Mouse (Mus musculus): Measurements from ENCODE around the gene Plekhj1. TPM values are rescaled to one million over a fixed set of nuclear protein-coding genes. Genes with fewer than 3 reads are reported as not detected.
"Not testable (repeated sequence)": the region's sequence is repeated elsewhere in the genome, so short reads cannot be mapped to it uniquely, and the experiment has no call there.

Plekhj1 gene
- total RNA-seq, 2 experiments from 2014 or later, result 24.3 to 25.8 TPM

DNA sequence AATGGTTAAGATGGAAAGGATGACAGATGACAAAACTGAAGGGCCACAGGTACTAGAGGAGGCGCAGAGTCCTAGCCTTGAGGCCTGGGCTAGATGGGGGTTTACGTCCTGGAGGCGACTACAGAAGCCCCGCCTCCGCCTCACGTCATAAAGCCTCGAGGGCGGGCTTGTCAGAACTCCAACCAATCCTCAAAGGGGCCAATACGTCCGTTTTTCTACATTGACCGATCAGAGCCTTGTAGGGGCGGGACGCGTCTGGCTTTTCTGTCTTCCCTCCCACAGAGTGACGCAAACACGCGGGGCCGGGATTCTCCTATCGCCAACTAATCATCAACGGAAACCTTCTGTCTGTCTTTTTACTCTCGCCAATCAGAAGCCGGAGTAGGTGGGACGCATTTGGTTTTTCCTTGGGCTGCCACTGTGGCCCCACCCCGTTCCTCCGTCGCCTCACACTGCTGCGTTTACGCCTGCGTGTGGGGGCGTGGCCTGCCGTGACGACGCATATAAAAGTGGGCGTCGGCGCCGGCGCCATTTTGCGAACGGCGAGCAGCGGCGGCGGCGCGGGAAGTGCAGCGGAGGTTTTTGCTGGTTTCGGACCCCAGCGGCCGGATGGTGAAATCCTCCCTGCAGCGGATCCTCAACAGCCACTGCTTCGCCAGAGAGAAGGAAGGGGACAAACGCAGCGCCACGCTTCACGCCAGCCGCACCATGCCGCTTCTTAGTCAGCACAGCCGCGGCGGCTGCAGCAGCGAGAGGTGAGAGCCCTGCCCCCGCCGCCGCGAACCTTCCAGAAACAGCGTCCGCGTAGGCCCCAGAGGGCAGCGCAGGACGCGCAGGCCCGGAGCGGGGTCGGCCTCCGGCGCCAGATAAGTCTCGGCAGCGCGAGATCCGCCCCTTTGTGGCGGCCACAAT lies 28.0 kb upstream of the Plekhj1 start, which contains the start of gene Oaz1:
Oaz1 (plus strand) TSS at position 506 of the 912 bp plus-strand sequence.
- peak; percentile 100 for DNase-seq (ENCODE audit: low spot score)

DNA sequence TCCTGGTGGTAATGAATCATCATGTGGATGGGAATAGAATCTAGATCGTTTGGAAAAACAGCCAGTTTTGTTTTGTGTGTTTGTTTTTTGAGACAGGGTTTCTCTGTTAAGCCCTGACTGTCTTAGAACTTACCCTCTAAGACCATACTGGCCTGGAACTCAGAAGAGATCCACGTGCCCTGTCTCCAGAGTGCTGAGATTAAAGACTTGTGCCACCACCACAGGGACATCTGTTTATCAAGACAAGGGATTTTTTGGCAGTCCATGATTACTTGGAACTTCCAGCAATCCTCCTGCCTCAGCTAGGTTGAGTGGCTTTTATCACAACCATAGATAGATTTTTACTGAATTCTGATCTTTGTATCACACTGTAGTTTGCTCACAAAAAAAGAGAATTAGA lies 26.4 kb upstream of the Plekhj1 start:
- DNase-seq (ENCODE audit: low spot score), result no peak

DNA sequence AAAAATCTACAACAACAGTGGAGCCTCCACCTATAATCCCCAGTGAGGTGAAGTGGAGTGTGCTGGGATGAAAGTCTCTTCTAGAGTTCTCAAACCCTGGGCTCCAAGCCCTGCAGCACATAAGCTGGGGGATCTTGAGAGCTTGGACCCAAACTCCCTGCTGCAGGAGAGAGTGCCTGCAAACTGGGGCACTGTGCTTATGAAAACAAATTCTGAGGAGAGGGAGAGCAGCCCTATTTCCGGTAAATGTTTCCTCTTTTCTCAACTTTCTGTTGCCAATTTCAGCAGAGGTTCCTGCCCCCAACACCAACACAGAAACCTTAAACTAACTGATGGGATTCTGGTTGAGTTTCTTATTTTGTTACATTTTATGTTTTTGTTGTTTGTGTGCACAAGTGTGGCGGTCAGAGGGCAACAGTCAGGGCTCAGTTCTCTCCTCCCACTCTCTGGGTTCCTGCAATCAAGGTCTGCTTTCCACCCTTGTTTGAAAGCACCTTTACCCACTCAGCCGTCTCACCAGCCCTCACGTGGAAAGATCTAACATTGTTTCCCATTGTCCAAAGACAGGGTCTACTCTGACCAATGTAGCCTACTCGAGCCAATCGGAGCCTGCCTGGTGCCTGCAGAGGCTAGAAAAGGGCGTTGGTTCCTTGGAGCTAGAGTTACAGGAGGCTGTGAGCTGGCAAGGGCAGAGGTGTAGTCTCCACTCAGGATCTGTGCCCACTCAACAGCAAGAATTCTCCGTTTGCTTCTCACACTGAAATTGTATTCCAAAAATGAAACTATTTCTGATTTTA lies 25.6 kb upstream of the Plekhj1 start:
- no peak for DNase-seq (ENCODE audit: low spot score)

DNA sequence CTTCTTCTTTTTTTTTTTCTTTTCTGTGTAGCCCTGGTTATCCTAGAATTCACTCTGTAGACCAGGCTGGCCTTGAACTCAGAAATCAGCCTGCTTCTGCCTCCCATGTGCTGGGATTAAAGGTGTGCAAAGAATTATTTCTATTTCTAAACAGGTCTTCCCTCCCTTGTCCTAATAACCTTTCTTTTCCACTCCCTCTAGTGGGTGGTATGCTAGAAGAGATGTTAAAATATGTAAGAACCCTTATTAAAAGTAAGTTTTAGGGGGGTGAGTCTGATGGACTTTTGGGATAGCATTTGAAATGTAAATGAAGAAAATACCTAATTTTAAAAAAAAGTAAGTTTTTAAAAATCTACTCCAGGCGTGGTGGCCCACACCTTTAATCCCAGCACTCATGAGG lies 24.9 kb upstream of the Plekhj1 start:
- no peak for DNase-seq (ENCODE audit: low spot score)

DNA sequence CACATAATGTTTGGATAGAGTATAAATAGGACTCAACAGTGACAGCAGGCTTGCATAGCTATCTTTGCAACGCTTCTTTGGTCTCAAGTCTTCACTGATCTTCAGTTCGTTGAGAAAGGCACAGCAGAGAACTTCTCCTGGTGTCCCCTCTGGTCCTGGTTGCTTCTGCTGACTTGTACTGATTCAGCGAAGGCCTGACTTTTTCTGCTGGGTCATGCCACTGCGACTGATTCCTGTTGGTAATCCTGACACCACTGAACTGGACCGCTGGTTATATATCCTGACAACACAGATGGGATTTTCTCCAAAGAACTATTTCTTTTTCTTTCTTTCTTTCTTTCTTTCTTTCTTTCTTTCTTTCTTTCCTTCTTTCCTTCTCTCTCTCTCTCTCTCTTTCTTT lies 24.1 kb upstream of the Plekhj1 start:
- no peak for DNase-seq (ENCODE audit: low spot score)

DNA sequence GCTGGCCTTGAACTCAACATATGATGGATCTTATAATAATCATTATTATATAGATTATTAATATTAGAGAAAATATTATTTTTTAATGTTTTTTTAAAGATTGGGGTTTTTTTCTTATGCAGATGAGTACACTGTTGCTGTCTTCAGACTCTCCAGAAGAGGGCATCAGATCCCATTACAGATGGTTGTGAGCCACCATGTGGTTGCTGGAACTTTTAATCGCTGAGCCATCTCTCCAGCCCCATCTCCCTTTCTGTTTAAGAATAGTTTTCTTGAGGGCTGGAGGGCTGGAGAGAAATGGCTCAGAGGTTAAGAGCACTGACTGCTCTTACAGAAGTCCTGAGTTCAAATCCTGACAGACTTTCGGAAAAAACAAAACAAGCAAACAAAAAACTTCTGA lies 23.6 kb upstream of the Plekhj1 start:
- peak; percentile 38 for DNase-seq (ENCODE audit: low spot score)

DNA sequence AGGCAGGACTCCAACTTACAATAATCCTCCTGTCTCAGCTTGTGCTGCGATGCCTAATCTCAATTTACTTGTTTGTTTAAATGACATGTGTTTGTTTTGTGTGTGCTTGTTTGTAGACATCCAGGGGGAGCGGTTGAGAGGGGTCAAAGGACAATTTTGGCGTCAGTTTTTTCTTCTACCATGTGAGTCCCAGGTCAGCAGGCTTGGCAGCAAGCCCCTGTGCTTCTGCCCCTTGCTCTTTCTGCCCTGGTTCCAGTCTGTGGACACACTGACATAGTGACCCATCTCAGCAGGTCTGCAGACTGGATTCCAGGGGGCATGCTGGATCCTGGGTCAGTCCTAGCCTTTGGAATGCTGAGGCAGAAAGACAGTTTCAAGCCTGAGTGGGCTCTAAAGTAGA lies 21.0 kb upstream of the Plekhj1 start:
- DNase-seq (ENCODE audit: low spot score), result no peak

DNA sequence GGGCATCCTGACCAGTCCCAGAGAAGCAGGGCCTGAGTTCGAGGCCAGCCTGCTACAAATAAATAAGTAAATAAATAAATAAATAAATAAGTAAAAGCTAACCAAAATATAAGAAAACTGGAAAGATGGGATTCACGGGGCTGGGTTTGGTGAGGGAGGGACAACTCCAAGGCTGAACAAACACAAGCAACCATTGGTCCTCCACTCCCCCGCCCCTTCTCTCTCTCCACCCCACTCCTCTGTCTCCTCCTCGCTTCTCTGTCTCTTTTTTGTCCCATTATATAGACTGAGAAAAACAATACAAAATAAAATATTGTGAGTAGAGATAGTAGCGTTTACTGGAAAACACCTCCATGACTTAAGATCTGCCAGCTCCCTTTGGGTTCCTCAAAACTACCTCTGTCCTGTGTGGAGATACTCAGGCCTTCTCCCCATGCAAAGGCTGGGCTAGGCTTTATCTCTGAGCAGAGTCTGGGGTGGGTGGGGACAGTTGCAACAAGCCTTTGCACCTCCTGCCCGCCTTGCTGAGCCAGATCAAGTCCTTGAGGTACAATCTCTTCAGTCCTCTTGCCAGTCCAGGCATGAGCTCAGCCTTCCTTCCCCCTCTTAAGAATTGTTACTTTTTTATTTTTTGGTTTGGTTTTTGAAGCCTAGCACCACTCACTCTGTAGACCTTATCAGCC lies 20.3 kb upstream of the Plekhj1 start:
- no peak for DNase-seq (ENCODE audit: low spot score)

DNA sequence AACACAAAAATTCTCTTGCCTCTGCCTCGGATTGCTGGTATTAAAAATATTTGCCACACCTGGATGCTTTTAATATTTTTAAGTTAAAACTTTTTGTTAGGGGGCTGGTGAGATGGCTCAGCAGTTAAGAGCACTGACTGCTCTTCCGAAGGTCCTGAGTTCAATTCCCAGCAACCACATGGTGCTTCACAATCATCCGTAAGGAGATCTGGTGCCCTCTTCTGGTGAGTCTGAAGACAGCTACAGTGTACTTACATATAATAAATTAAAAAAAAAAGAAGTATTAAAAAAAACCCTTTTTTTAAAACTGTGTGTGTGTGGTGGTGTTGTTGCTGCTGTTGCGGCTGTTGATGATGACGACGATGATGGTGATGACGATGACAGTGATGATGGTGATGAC lies 19.5 kb upstream of the Plekhj1 start:
- not testable (repeated sequence) for DNase-seq (ENCODE audit: low spot score)

DNA sequence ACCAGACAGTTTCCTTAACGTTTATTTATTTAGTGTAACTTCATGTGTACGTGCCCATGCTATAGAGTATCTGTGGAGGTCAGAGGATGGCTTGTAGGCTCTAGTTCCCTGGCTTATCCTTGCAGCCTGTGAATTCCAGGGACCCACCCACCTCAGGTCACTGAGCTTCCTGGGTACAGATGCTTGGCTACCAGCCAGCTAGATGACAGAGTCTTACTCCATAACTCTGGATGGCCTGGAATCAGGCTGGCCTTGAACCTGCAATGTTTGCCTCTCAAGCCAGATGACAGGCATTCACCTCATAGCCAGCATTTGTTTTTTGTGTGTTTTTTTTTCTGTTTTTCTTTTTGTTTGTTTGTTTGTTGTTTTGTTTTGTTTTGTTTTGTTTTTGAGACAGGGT lies 18.7 kb upstream of the Plekhj1 start:
- DNase-seq (ENCODE audit: low spot score), result no peak

DNA sequence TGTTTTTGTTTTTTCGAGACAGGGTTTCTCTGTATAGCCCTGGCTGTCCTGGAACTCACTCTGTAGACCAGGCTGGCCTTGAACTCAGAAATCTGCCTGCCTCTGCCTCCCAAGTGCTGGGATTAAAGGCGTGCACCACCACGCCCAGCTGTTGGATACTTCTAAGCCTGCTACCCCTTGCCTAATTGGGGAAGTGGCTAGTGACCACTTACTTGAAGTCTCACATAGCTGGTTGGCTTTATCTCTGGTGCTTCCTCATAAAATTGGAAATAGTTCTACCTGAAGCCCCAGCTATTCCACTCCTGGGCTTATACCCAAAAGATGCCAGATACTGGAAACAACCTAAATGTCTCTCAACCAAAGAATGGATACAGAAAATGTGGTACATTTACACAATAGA lies 17.9 kb upstream of the Plekhj1 start:
- not testable (repeated sequence) for DNase-seq (ENCODE audit: low spot score)

DNA sequence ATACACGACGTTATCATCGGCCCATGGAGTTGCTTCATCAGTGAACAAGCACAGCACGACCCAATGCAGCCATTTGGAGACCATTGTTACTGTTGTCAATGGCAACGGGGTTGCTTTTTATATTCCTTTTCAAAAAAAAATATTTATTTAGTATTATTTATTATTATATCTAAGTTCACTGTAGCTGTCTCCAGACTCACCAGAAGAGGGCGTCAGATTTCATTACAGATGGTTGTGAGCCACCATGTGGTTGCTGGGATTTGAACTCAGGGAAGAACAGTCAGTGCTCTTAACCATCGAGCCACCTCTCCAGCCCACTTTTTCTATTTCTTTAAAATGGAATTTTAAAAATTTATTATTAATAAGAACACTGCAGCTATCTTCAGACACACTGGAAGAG lies 16.4 kb upstream of the Plekhj1 start:
- no peak for DNase-seq (ENCODE audit: low spot score)

DNA sequence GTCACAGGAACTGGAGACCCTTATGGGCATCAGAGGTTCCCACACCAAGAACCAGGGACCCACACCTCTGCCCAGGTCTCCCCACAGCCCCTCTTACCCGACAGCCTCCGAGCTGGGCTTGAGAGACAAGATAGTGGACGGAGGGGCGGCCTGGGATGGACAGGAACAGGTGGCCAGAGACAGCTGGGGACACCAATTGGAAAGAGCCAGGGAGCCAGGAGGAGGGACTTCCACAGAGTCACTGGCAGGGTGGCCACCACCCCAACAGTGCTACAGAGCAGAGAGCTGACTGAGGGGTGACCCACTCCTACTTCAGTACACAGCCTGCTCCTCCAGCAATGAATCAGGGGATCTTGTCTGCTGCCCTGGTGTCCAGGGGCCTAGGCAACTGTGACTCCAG lies 14.9 kb upstream of the Plekhj1 start, which contains the start of gene Jsrp1:
Jsrp1 (minus strand) TSS at position 133 of the 400 bp plus-strand sequence.
- peak; percentile 83 for DNase-seq (ENCODE audit: low spot score)

DNA sequence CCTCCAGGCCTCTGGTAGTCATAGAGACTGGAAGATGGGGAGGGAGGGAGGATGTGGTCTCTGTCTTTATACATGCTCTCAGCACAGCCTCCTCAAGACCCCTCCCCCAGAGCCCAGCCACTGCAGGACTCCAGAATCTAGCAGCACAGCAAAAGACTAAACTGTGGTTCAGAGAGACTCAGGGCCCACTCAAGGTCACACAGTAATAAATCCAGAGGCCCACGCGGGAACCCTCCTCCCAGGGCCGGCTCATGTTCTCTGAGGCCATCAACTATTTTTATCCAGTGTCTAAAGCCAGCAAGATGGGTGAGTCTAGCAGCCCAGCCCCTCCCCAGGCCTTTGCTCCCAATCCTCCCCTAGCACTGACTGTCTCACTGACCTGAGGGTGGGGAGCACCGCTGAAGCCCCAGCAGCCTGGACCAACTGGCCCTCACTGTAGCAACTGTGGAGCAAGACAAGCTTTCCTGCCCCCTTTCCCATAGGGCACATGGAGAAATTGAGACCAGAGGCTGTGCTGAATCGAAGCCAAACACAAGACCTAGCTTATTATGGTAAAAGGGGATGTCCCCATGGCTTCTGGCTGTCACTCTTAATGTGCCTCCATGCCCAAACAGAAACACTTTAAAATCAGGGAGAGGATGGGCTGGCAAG lies 14.1 kb upstream of the Plekhj1 start:
- peak; percentile 71 for DNase-seq (ENCODE audit: low spot score)

DNA sequence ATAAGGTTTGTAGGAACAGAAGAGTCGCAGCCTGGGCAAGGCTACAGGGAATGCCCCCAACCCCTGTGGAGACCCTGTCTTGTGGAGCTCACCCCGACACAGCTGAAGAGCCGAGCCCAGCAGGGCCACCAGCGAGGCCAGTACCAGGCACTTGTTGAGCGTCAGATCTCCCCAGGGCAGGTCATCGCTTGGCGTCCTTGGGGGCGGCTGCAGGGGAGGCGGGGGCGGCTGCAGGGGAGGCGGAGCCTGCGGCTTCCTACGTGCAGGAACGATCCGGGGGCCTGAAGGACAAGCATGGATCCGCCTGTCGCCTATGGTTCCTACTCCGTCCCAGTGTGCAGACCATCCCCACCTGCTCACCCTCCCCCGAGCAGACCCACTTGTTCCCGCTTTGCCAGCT lies 11.7 kb upstream of the Plekhj1 start:
- no peak for DNase-seq (ENCODE audit: low spot score)

DNA sequence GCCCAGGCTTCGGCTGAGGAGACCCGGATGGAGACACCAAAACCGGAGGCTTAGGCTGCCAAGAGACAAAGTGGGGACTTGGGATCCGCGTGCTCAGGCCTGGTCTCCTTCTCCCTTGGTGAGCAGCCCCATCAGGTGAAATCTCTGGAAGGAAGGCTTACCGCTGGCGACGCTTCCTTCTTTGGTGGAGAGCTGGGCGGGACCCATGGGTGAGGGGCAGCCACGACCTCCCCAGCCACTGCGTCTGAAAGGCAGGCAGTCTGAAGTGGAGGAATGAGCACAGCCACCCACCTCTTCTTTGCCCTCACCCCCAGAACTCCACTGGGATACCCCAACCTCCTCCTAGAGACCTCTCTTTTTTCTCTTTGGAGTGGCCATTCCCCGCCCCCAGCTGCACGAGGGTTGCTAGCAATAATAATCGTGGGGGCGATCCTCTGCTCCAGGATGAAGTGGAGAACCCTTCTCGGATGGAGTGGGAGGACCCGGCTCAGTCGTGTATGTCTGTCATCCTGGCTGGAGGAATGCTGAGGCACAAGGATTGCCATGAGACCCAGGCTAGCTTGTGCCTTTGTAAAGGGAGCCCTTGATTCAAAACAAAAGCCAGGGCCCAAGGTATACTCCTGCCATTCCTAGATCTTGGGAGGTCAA lies 10.7 kb upstream of the Plekhj1 start:
- DNase-seq (ENCODE audit: low spot score), result no peak

DNA sequence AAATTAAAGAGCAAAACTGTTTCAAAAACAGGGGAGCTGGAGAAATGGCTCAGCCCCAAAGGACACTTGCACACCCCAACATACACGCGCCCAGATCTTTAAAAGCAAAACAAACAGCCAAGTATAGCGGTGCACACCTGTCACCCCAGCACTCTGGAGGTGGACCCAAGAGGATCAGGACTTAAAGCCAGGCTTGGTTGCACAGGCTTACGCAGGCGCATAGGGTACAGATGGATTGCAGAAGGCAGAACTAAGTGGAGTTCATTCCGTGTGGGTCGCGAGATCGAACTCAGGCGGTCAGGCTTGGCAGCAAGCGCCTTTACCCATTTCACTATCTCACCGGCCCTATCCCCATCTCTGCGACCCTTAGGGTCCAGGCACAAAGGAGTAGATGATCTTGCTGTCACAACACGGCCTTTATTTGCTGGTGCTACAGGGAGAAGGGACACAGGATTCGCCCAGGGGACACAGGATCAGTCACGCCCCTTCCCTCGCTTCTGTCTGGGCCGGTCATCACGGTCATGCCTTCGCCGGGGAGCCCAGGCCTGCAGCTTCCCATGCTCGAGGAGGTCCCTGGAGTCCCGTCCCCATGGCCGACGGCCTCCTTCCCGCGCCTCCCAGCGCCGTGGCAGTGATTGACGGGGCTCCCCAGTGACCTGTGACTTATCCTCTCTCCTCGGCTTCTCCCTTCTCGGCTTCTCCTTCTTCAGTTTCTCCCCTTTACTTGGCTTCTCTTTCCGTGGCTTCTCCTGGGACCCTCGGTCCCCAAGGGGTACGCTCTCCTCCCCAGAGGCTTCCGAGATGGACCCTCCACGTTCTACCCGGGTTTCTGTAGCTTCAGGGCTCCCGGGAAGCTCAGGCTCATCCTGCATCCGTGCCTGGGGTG lies 9.9 kb upstream of the Plekhj1 start:
- DNase-seq (ENCODE audit: low spot score), result no peak

DNA sequence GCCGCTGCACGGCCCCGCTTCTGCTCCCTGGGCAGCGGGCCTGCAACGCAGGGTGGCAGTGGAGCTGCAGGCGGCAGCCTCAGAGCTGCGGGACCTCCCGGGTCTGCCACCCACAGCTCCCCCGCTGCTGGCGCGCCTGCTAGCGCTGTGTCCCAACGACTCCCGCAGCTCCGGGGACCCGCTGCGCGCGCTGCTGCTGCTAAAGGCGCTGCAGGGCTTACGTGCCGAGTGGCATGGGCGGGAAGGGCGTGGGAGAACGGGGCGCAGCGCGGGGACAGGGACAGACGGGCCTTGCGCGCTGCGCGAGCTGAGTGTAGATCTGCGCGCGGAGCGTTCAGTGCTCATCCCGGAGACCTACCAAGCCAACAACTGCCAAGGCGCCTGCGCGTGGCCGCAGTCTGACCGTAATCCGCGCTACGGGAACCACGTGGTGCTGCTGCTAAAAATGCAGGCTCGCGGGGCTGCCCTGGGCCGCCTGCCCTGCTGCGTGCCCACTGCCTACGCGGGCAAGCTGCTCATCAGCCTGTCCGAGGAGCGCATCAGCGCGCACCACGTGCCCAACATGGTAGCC lies 8.7 kb upstream of the Plekhj1 start:
- peak; percentile 81 for DNase-seq (ENCODE audit: low spot score)

DNA sequence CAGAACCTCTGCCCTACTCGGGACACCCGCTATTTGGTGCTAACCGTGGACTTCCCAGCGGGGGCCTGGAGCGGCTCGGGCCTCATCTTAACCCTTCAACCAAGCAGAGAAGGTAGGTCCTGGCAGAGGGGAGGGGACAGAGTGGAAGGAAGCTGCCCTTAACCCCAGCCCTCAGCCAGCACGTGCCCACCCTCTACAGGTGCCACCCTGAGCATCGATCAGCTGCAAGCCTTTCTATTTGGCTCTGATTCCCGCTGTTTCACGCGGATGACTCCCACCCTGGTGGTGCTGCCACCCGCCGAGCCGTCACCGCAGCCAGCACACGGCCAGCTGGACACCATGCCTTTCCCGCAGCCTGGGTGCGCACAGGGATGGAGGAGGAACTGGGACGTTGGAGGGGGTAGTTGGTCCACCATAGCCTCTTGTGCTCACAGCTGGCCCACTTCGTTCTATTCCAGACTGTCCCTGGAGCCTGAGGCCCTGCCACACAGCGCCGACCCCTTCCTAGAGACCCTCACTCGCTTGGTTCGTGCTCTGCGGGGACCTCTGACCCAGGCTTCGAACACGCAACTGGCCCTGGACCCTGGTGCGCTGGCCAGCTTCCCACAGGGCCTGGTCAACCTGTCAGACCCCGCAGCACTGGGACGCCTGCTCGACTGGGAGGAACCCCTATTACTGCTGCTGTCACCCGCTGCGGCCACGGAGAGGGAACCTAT lies 8.1 kb upstream of the Plekhj1 start:
- no peak for DNase-seq (ENCODE audit: low spot score)

Data from gastrocnemius, adult 18-20 months (tissue).